Mouse (Mus musculus) CH12.LX (cell line): ENCODE results near the gene Pknox2. TPM values are rescaled to one million over a fixed set of nuclear protein-coding genes. Genes with fewer than 3 reads are reported as not detected.

ENCODE experiments used
- DNase-seq: peaks from one replicate; pipeline ENCODE4 v3.0.0-alpha.2; 2013; ENCODE audit errors: extremely low read depth
- H3K27ac ChIP-seq: 2 replicates; pipeline ENCODE4 v1.5.1; 2012; ENCODE audit warnings: low read depth, mild to moderate bottlenecking, control low read depth, moderate library complexity; ENCODE audit not compliant: insufficient read depth
- H3K27me3 ChIP-seq: replicated peaks from 2 replicates; pipeline ENCODE3; 2012; ENCODE audit warnings: inconsistent platforms
- H3K36me3 ChIP-seq, 2 experiments: replicated peaks in 1 of 2; 2 replicates each; pipeline versions ENCODE3 to v1.6.1; 2012; ENCODE audit warnings: inconsistent platforms in 1 of 2, low read length in 1 of 2, mild to moderate bottlenecking in 1 of 2, mixed read lengths in 1 of 2, moderate library complexity in 1 of 2; ENCODE audit not compliant: control insufficient read depth in 1 of 2, insufficient read depth in 1 of 2
- H3K4me1 ChIP-seq, 2 experiments: 2 replicates each; pipeline ENCODE4 v1.6.1; 2012; ENCODE audit warnings: inconsistent platforms in 1 of 2, moderate library complexity in 1 of 2; ENCODE audit not compliant: insufficient read depth in 2 of 2, control insufficient read depth in 1 of 2
- H3K4me2 ChIP-seq: 2 replicates; pipeline ENCODE4 v1.6.1; 2012; ENCODE audit warnings: low read depth, mild to moderate bottlenecking, control low read depth; ENCODE audit not compliant: poor library complexity, insufficient read depth, severe bottlenecking
- H3K4me3 ChIP-seq, 3 experiments: fragments of 150-350 bp in 1 of 3; sonication (generic) in 1 of 3; replicated peaks in 1 of 3; 2 replicates each; pipeline versions ENCODE3 to v1.5.1; 2011 to 2012; ENCODE audit warnings: low read depth in 2 of 3, low read length in 2 of 3, mild to moderate bottlenecking in 2 of 3, moderate library complexity in 2 of 3, control low read depth in 1 of 3, improper control_type of control experiment in 1 of 3, inconsistent platforms in 1 of 3, mixed read lengths in 1 of 3; ENCODE audit not compliant: poor library complexity in 1 of 3
- H3K79me2 ChIP-seq: replicated peaks from 2 replicates; pipeline ENCODE4 v1.6.1; 2012; ENCODE audit warnings: mild to moderate bottlenecking, moderate library complexity; ENCODE audit not compliant: control insufficient read depth, poor library complexity, insufficient read depth, severe bottlenecking; ENCODE audit errors: extremely low read depth
- H3K9ac ChIP-seq: 2 replicates; pipeline ENCODE4 v1.6.1; 2012; ENCODE audit warnings: low read depth, mild to moderate bottlenecking, control low read depth, moderate library complexity; ENCODE audit not compliant: insufficient read depth
- H3K9me3 ChIP-seq: replicated peaks from 2 replicates; pipeline ENCODE3; 2012; ENCODE audit warnings: low read length, inconsistent platforms, mixed read lengths
- CHD2 ChIP-seq: IDR thresholded peaks from 2 replicates; pipeline ENCODE4 v1.6.1; 2011; ENCODE audit warnings: low read length, improper control_type of control experiment
- CTCF ChIP-seq, 2 experiments: IDR thresholded peaks in 1 of 2; conservative IDR thresholded peaks in 1 of 2; 2 replicates each; pipeline ENCODE4 v1.5.1; 2011 to 2012; ENCODE audit warnings: low read depth in 2 of 2, low read length in 2 of 2, improper control_type of control experiment in 1 of 2, inconsistent platforms in 1 of 2, mild to moderate bottlenecking in 1 of 2, moderate library complexity in 1 of 2
- E2F4 ChIP-seq: IDR thresholded peaks from 2 replicates; pipeline ENCODE4 v1.6.1; 2011; ENCODE audit warnings: low read depth, low read length, improper control_type of control experiment; ENCODE audit not compliant: insufficient replicate concordance
- ELF1 ChIP-seq: IDR thresholded peaks from 2 replicates; pipeline ENCODE4 v1.6.1; 2014; ENCODE audit warnings: low read depth, mild to moderate bottlenecking, inconsistent platforms, low read length, improper control_type of control experiment
- EP300 ChIP-seq: IDR thresholded peaks from 2 replicates; pipeline ENCODE4 v1.6.1; 2011; ENCODE audit warnings: low read length, improper control_type of control experiment
- ETS1 ChIP-seq: conservative IDR thresholded peaks from 2 replicates; pipeline ENCODE4 v1.6.1; 2012; ENCODE audit warnings: low read depth, mild to moderate bottlenecking, inconsistent platforms, low read length, improper control_type of control experiment, moderate library complexity
- GABPA ChIP-seq: IDR thresholded peaks from 2 replicates; pipeline ENCODE4 v1.6.1; 2012; ENCODE audit warnings: low read depth, low read length, improper control_type of control experiment, inconsistent platforms; ENCODE audit not compliant: insufficient replicate concordance
- JUND ChIP-seq: conservative IDR thresholded peaks from 2 replicates; pipeline ENCODE4 v1.6.1; 2011; ENCODE audit warnings: low read depth, low read length, improper control_type of control experiment
- KAT2A ChIP-seq: IDR thresholded peaks from 2 replicates; pipeline ENCODE4 v1.6.1; 2012; ENCODE audit warnings: low read length, improper control_type of control experiment, inconsistent platforms; ENCODE audit not compliant: insufficient replicate concordance
- MAFK ChIP-seq: IDR thresholded peaks from 2 replicates; pipeline ENCODE4 v1.6.1; 2011; ENCODE audit warnings: low read length, improper control_type of control experiment; ENCODE audit not compliant: insufficient replicate concordance
- MAX ChIP-seq: IDR thresholded peaks from 2 replicates; pipeline ENCODE4 v1.6.1; 2011; ENCODE audit warnings: low read length, improper control_type of control experiment
- NRF1 ChIP-seq: IDR thresholded peaks from 2 replicates; pipeline ENCODE4 v1.6.1; 2014; ENCODE audit warnings: low read depth, mild to moderate bottlenecking, inconsistent platforms, low read length, improper control_type of control experiment, moderate library complexity
- RCOR1 ChIP-seq: conservative IDR thresholded peaks from 2 replicates; pipeline ENCODE4 v1.6.1; 2012; ENCODE audit warnings: low read depth, mild to moderate bottlenecking, inconsistent platforms, low read length, improper control_type of control experiment
- SIN3A ChIP-seq: IDR thresholded peaks from 2 replicates; pipeline ENCODE4 v1.6.1; 2012; ENCODE audit warnings: low read length, improper control_type of control experiment, inconsistent platforms
- SMC3 ChIP-seq: IDR thresholded peaks from 2 replicates; pipeline ENCODE4 v1.6.1; 2011; ENCODE audit warnings: low read depth, low read length, improper control_type of control experiment
- TBP ChIP-seq: conservative IDR thresholded peaks from 2 replicates; pipeline ENCODE4 v1.6.1; 2011; ENCODE audit warnings: low read depth, low read length, improper control_type of control experiment
- TCF12 ChIP-seq: IDR thresholded peaks from 2 replicates; pipeline ENCODE4 v1.6.1; 2014; ENCODE audit warnings: low read depth, mild to moderate bottlenecking, inconsistent platforms, low read length, improper control_type of control experiment
- UBTF ChIP-seq: IDR thresholded peaks from 2 replicates; pipeline ENCODE4 v1.6.1; 2012; ENCODE audit warnings: low read depth, mild to moderate bottlenecking, inconsistent platforms, low read length, improper control_type of control experiment, moderate library complexity
- USF1 ChIP-seq: IDR thresholded peaks from 2 replicates; pipeline ENCODE4 v1.6.1; 2014; ENCODE audit warnings: low read depth, mild to moderate bottlenecking, inconsistent platforms, low read length, improper control_type of control experiment
- ZNF384 ChIP-seq: IDR thresholded peaks from 2 replicates; pipeline ENCODE4 v1.6.1; 2012; ENCODE audit warnings: low read depth, low read length, improper control_type of control experiment, inconsistent platforms
- dilution Hi-C: fragments of 300-500 bp; cut with MboI; formaldehyde crosslinking; loops from 2 replicates; pipeline ENCODE4 v1.14.3; 2020; ENCODE audit warnings: low sequenced_read_pairs; ENCODE audit not compliant: extremely low pct_unique_long_range_greater_than_20kb, extremely low pct_ligation_motif_present
- in situ Hi-C: fragments of 300-500 bp; cut with MboI; formaldehyde crosslinking; loops from 3 replicates; pipeline ENCODE4 v1.14.3; 2019; ENCODE audit warnings: low sequenced_read_pairs, low pct_ligation_motif_present, low pct_unique_long_range_greater_than_20kb, mixed read lengths
- polyA plus RNA-seq: library from polyadenylated mRNA; unstranded; fragments of >175 nt; gene quantifications from 2 replicates; pipeline ENCODE4 v1.2.1, GENCODE M21; 2012; ENCODE audit warnings: low read depth; ENCODE audit not compliant: insufficient read length
- total RNA-seq, 2 experiments: library from RNA; depleted of rRNA; stranded (reverse); fragments of 300-350 nt in 1 of 2; fragments of >200 nt in 1 of 2; gene quantifications; 2 replicates each; pipeline ENCODE4 v1.2.3; 2012 to 2014

The Pknox2 gene
- total and polyA plus RNA-seq, 3 experiments, result 0.08 to 0.11 TPM; not detected in 1

DNA sequence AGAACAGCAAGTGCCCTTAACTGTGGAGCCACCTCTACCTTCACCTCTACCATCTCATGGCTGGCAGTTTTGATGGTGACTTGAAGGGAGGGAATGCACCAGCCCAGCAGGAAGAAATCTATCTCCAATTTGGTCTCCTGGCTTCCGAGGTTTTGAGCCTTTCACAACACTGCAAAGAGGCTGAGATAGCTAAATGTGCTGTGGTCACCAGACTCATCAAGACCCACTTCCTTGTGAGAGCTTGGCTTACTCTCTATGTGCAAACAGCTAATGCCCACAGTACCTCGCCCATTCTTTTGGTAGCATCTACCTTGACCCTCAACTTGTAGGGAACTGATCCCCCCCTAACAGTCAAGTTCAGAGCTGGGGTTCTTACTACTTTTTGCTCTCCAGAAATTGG is 284.6 kb downstream of the Pknox2 start:
- Histone ChIP-seq H3K79me2 (no peaks in the 10 kb centered on the region), H3K9ac (no peak overlapping the region), H3K4me3 (no peak overlapping the region), H3K4me2 (no peak overlapping the region), H3K9me3 (no peaks in the 10 kb centered on the region), H3K36me3 (no peaks in the 10 kb centered on the region), H3K27me3 (peaks cover 6% of the 10 kb centered on the region), H3K27ac (no peak overlapping the region), H3K4me1 (0 out of 4 replicates have a peak, but pooled peaks cover 0 to 4% of the 10 kb centered on the region in 2 experiments)
- in situ Hi-C loops, result no loop called here
- TF ChIP-seq JUND (no peak), CTCF (conservative IDR thresholded peaks at IDR 0.05 in 1 of 2, IDR thresholded peaks at IDR 0.05 in 1 of 2; ENCODE audit: low read depth in 2 of 2, low read length in 2 of 2) (no peak), E2F4 (no peak), SMC3 (no peak), USF1 (no peak), RCOR1 (no peak), UBTF (no peak), EP300 (no peak), ZNF384 (no peak), SIN3A (no peak), CHD2 (no peak), GABPA (no peak), KAT2A (no peak), MAX (no peak), MAFK (no peak), NRF1 (no peak), ETS1 (no peak), ELF1 (no peak)
- dilution Hi-C loops, result no loop called here
- no peak for DNase-seq

GRCm38 (mm10) chr9:36858677-36859076 is 288.5 kb downstream of the Pknox2 start:
- no peak overlapping the region for H3K9ac ChIP-seq
- H3K27me3 ChIP-seq, result peaks cover 6% of the 10 kb centered on the region
- no peaks in the 10 kb centered on the region for H3K9me3 ChIP-seq
- H3K36me3 ChIP-seq, result no peaks in the 10 kb centered on the region
- TF ChIP-seq UBTF (no peak), MAX (no peak), TBP (no peak), USF1 (no peak), TCF12 (no peak), ELF1 (no peak)
- H3K4me3 ChIP-seq, result no peak overlapping the region
- no peaks in the 10 kb centered on the region for H3K79me2 ChIP-seq
- H3K4me2 ChIP-seq, result no peak overlapping the region
- no peak for DNase-seq
- dilution Hi-C loops (no loop called here), in situ Hi-C loops (no loop called here)
- no peaks in the 10 kb centered on the region for H3K4me1 ChIP-seq
- H3K27ac ChIP-seq, result no peak overlapping the region
